Mouse (Mus musculus) frontal cortex, postnatal 14 days (tissue): ENCODE measurements around the gene Fbxo28.

ENCODE experiments used
- DNase-seq, 2 experiments: peaks; one replicate each; pipeline ENCODE4 v3.0.0; 2022; ENCODE audit warnings: low spot score in 2 of 2

Gene Fbxo28

DNA sequence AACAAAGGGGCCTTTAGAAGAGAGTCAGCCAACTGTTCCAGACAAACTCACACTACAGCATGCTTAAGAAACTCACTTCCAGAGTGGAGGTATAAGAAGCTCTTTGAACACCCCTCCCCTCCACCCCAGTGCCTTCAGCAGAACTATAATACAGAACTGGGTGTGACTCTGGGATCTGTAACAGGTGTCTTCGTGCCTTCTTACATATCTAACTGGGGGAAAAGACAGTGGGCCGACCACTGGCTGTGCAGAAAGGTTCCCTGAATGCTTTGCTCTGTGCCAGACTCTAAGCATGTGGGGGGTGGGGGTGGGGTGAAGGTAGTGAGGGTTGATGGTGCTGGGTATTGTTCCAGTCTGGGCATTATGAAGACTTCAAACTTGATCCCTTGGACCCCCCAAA is 52.8 kb downstream of the Fbxo28 start:
- no peak for DNase-seq

DNA sequence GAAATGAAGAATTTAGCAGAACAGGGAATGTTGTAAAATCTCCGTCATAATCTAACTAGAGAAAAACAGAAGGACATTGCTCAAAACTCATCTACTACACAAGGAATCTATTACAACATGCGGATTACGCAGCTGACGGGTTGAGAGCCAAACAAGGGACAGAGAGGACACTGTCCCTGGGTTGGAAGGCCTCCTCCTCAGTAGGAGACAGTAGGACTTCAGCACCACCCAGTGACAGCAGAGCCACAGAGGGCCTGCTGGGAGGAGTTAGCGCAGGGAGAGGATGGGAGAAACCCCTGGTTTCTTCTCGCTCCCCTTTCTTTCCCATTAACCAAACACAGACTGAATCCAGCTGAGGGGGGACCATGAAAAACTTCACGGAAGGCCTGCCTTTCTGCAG is 53.6 kb downstream of the Fbxo28 start:
- DNase-seq: no peak

DNA sequence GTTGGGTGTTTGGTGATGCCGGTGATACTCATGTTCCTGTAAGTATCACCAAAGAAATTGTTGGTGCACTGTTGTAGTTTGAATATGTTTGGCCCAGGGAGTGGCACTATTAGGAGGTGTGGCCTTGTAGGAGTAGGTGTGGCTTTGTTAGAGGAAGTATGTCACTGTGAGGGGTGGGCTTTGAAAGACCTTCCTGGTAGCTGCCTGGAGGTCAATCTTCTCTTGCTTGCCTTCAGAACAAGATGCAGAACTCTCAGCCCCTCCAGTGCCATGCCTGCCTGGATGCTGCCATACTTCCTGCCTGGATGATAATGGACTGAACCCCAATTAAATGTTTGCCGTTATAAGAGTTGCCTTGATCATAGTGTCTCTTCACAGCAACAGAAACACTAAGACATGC is 56.6 kb downstream of the Fbxo28 start:
- no peak for DNase-seq

DNA sequence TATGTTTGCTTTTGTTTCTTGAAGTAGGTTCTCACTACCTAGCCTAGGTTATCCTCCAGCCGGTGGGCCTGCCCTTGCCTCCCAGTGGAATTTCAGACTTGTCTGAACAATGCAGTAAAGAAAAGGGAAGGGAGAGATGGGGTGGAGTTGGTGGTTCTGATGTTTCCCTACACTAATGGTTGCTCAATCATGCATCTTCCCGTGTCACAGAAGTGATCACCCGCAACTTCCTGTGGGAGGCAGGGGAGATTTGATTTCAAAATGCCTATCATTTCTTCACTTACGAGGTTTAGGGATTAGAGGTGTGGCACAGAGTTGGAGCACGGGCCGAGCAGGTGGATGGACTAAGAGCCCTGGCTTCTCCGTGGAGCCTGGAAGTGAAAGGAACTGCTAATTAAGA is 58.2 kb downstream of the Fbxo28 start:
- DNase-seq: no peak

DNA sequence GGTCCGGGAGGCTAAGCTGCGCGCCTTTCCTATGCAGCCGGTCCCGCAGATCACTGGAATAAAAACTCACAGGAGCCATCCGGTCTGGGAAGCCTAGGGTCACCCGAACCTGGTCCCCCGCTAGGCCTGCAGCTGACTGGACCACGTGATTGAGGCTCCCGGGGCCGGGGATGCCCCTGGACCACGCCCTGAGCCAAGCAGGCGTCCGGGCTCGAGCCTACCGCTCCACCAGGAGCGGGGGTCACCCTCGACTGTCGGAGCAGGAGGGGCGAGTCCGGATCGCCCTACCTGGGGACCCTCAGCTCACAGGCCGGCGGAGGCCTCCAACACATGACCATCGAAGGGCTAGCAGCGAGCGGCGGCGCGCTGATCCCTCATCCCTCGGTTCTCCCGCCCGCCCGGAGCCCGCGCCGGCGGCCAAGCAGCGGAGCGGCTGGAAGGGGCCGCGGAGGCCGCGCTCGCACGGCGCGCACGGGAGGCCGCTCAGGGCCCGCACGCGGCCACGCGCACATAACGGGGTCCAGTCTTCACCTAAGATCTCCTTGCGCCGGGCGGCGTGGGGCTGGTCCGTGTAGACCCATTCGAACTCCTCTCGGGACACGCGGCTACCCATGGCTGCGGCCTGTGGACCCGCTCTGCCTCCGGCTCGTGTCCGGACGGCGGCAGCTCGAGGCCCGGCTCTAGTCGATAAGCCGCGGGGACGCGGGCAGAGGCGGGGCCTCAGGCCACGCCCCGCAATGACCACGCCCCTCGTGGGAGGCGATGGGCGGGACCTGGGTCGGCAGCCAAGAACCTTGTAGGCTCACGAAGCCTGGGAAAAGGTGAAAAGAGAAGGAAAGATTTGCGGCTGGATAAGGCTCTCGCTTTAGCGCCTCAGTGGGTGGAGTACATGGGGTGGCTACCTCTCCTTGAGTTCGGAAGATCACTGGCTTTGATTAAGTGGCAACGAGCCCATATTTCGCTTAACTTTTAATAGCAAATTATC is 59.0 kb downstream of the Fbxo28 start, which contains the start of gene Degs1:
Gene Degs1 (minus strand): TSS at position 714 of the 985 bp plus-strand sequence.
- peak; percentile 83 to 92 for DNase-seq

DNA sequence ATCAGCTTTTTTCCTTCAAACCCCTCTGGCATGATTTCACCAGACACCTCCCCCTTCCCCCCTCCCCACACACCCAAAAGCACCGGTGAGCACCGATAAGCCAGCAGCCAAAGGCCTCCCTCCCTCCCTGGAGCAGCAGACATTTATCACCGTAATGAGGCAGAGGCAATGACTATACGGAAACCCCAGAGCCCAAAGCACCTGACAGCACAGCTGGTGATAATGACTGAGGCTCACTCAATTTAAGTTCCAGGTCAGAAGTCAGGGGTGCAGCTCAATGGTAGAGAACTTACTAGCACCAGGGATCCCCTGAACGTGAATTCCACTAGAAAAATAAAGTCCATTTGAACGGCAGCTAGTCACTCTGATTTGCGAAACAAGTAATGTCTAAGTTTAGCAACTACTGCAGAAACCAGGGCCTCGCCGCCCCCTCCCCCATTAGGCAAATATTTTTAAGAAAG is 60.1 kb downstream of the Fbxo28 start:
- DNase-seq: no peak

DNA sequence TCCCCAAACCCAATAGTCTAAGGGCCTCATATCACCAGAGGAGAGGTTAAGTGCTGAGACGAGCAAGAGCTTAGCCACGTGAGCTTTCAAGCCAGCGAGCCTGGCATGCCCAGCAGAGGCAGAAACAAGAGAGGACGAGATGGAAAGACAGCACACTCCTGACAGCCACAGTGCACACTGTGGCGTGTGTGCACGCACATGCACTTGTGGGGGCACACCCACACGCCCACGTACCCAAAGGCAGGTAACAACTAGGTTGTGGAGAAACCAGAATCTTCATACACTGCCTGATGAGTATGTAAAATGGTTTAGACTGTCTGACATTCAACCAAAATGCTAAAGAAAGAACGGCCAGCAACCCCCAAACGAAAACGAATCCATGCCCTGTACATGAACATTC is 60.9 kb downstream of the Fbxo28 start:
- DNase-seq: no peak

DNA sequence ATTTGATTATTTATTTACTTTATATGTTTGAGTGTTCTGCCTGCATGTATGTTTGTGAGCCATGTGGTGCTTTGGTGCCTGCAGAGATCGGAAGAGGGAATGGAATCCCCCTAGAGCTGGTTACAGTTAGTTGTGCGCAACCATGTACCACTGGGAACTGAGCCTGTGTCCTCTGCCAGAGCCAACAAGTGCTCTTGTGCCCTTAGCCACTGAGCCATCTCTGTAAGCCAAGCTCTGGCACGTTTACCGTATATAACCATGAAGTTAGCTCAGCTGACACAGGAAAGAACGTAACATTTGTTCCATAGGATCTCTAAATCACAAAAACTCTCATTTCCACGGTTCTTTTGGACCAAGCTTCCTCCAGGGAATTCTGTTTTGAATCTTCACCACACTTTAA is 61.4 kb downstream of the Fbxo28 start:
- no peak for DNase-seq

DNA sequence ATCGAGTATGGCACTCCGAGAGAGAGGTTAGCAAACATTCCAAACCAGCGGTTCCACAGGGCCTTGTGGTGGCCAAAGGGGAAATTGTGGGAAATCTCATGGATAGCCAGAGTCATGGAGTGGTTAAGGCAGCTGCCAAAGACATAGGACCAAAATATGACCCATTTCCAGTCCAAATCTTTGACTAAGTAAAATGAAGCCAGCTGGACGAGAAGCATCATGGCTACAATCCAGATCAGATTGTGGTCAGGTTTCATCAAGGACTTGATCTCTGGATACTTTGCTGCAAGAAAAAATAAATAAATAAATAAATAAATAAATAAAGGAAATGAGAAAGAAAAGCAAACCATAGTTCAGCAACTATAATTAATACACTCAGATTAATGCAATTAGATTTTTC is 62.0 kb downstream of the Fbxo28 start:
- no peak for DNase-seq

DNA sequence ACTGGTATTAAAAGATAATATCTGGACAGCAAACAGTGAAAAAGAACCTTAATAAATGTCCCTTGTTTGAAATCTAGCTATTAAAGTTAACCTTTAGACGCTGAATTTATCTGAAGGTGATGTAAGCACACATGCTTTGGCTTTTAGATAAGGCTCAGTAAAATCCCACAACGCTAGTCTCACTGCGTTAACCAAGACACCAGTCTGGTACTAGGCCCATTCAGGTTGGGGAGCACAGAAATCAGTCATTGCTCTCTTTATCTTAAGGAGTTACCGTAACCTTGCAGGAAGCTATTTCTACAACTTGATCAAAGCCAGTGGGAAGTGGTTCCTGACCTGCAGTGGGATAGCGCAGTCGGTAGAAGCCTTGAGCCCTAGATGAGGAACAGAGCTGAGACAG is 66.3 kb downstream of the Fbxo28 start:
- no peak for DNase-seq

DNA sequence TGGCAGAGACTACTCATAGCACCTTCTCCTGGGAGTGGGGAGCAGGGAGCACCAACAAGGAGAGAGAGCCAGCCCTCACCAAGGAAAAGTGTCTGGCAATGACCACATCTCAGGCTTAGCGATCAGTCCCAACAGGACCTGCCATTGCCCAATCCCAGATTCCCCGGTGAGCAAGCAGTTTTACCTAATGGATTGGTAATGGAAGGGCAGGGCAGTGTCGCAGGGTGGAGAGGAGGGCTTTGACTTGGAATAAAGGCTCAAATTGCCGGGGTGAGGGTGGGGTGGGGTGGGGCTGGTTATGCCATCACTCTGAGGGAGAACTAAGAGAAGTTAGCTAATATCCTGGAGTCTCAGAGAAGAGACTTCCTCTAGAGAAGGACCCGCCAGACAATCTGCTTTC is 69.8 kb downstream of the Fbxo28 start:
- DNase-seq: no peak

DNA sequence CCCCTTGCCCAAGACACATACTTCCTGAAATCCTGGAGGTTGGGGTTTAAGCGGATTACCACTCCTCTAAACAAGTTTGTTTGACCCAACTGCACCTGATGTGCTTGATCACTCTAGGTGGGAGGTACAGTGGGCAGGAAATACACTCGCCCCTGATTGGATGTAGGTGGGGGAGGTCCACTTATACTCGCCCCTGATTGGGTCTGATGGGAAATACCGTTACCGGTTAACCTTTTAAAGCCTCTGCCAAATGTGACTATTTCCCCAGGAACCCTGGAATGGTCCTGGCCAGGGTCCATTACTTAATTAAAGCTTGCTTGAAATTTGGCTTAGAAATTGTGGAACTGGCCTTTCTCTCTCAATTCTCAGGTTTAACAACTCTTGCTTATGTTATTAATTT is 70.3 kb downstream of the Fbxo28 start:
- DNase-seq: no peak

DNA sequence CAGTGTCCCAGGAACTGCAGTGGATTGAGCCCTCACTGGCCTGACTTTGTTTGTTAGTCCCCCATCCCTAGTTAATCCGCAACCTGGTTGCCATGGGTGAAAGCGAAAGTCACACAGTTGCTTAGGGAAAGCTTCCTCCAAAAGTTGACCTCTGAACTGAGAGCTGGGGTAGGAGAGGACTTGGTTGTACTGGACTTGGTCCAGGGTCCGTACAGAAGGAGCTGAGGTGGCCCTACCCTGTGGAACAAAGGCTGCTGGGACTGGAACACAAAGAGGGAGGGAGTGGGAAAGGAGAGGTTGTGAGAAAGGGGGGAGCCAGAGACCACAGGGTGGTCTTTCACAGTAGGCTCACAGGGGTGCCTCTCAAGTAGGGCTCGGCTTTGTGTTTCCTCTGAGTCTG is 73.1 kb downstream of the Fbxo28 start:
- DNase-seq: no peak

DNA sequence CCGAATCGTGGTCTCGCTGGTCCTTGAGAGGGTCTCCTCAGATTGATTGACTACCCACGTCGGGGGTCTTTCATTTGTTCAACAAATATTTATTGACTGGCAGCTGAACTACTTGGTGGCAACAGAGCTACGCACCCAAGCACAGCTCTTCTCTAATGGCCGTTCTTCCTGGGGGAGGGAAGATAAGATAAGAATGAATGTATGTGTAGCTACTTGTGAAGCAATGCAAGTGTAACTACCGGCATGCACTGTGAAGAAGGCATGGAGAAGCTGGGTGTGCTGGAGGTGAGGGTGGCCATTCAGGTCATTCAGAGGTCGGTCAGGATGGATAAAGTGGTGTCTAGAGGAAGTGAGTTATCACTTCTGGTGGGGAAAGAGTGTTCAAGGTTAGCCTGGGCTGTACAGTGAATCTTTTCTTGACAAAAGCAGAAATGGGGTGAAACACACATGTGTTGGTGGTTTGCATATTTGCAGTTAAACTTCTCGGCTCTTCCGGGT is 75.4 kb downstream of the Fbxo28 start:
- DNase-seq: no peak
